Mouse (Mus musculus) gastrocnemius, postnatal 36 days (tissue): ENCODE results near the gene Dcun1d1. TPM values are rescaled to one million over a fixed set of nuclear protein-coding genes. Genes with fewer than 3 reads are reported as not detected.

ENCODE experiments used
- DNase-seq, 2 experiments: peaks; one replicate each; pipeline ENCODE4 v3.0.0; 2022
- intact Hi-C: fragments of 180-260 bp; cut with DNase I; formaldehyde crosslinking; loops from one replicate; pipeline ENCODE4 v1.15.1; 2025
- long read RNA-seq, 2 experiments: library from polyadenylated mRNA; stranded (forward); transcript quantifications; one replicate each; pipeline ENCODE4 v2.0.0; 2021
- total RNA-seq, 2 experiments: library from RNA; stranded (reverse); gene quantifications; 2 replicates each; pipeline ENCODE4 v1.2.3; 2021

The Dcun1d1 gene
- 10 to 100 TPM; 76.0 to 76.4 TPM for total RNA-seq
- long read RNA-seq, experiment 1, full-length matches to known transcripts, result 6 of 29 reads
- long read RNA-seq, experiment 1, partial matches to known transcripts, result 2 of 29 reads
- long read RNA-seq, experiment 1, other reads (novel, unspliced or antisense), result 21 of 29 reads
- long read RNA-seq, experiment 2, full-length matches to known transcripts, result 17 of 43 reads
- long read RNA-seq, experiment 2, partial matches to known transcripts, result 5 of 43 reads
- long read RNA-seq, experiment 2, other reads (novel, unspliced or antisense), result 21 of 43 reads

- intact Hi-C loops, result no loop called here
- no peak for DNase-seq
These were observed at the start of gene Dcun1d1 for GRCm38 (mm10) chr3:35937345-35937744. Gene Dcun1d1 (minus strand): TSS chr3:35937445.

- intact Hi-C loops, result no loop called here
- no peak for DNase-seq
These were observed 49.0 kb upstream of the Dcun1d1 start for GRCm38 (mm10) chr3:35986266-35986665.

- no peak for DNase-seq
- intact Hi-C loops, result loop anchor here (5.0 kb wide), 1 partner anchor 286 kb away; no protein-coding TSS in a partner anchor
These were observed 36.3 kb upstream of the Dcun1d1 start for GRCm38 (mm10) chr3:35973551-35973950.

- intact Hi-C loops, result loop anchor here (5.0 kb wide), 1 partner anchor 286 kb away; no protein-coding TSS in a partner anchor
- DNase-seq, result no peak
These were observed 35.7 kb upstream of the Dcun1d1 start for GRCm38 (mm10) chr3:35972985-35973384.

GRCm38 (mm10) chr3:35971149-35971548 lies 33.9 kb upstream of the Dcun1d1 start:
- intact Hi-C loops, result loop anchor here (5.0 kb wide), 1 partner anchor 284 kb away; no protein-coding TSS in a partner anchor
- no peak for DNase-seq

- intact Hi-C loops, result loop anchor here (5.0 kb wide), 1 partner anchor 283 kb away; no protein-coding TSS in a partner anchor
These were observed 33.2 kb upstream of the Dcun1d1 start for GRCm38 (mm10) chr3:35970441-35970840.

GRCm38 (mm10) chr3:35967366-35967921 lies 30.2 kb upstream of the Dcun1d1 start:
- no peak for DNase-seq
- intact Hi-C loops, result no loop called here

More at GRCm38 (mm10) chr3:35970441-35970840, 33.2 kb upstream of the Dcun1d1 start:
- no peak for DNase-seq

- DNase-seq, result no peak
- intact Hi-C loops, result no loop called here
These were observed 29.2 kb upstream of the Dcun1d1 start for GRCm38 (mm10) chr3:35966493-35966892.

- DNase-seq, result no peak
- intact Hi-C loops, result no loop called here
These were observed 27.7 kb upstream of the Dcun1d1 start for GRCm38 (mm10) chr3:35964928-35965327.

GRCm38 (mm10) chr3:35963921-35964320 lies 26.7 kb upstream of the Dcun1d1 start:
- intact Hi-C loops, result no loop called here
- no peak for DNase-seq

- intact Hi-C loops, result no loop called here
- DNase-seq, result no peak
These were observed 26.2 kb upstream of the Dcun1d1 start for GRCm38 (mm10) chr3:35963401-35963800.

GRCm38 (mm10) chr3:35962967-35963366 lies 25.7 kb upstream of the Dcun1d1 start:
- no peak for DNase-seq
- intact Hi-C loops, result no loop called here

GRCm38 (mm10) chr3:35957230-35957629 lies 20.0 kb upstream of the Dcun1d1 start:
- intact Hi-C loops, result no loop called here
- no peak for DNase-seq

- intact Hi-C loops, result no loop called here
- no peak for DNase-seq
These were observed 17.8 kb upstream of the Dcun1d1 start for GRCm38 (mm10) chr3:35954901-35955575.

GRCm38 (mm10) chr3:35953816-35954215 lies 16.6 kb upstream of the Dcun1d1 start:
- no peak for DNase-seq
- intact Hi-C loops, result no loop called here

GRCm38 (mm10) chr3:35953184-35953583 lies 15.9 kb upstream of the Dcun1d1 start:
- intact Hi-C loops, result no loop called here
- DNase-seq, result no peak

- DNase-seq, result no peak
- intact Hi-C loops, result no loop called here
These were observed 11.0 kb upstream of the Dcun1d1 start for GRCm38 (mm10) chr3:35948197-35948596.

- intact Hi-C loops, result no loop called here
- no peak for DNase-seq
These were observed 3.4 kb upstream of the Dcun1d1 start for GRCm38 (mm10) chr3:35940520-35941135.

- intact Hi-C loops, result no loop called here
- DNase-seq, result no peak
These were observed 2.8 kb upstream of the Dcun1d1 start for GRCm38 (mm10) chr3:35940047-35940446.

GRCm38 (mm10) chr3:35933405-35933777 lies 3.9 kb downstream of the Dcun1d1 start:
- no peak for DNase-seq
- intact Hi-C loops, result loop anchor here (5.0 kb wide), 2 partner anchors 64 to 181 kb away; partner anchors contain the start of gene Atp11b
